27 mouse cellular contexts compared by ENCODE assay signal in the genomic region with DNA sequence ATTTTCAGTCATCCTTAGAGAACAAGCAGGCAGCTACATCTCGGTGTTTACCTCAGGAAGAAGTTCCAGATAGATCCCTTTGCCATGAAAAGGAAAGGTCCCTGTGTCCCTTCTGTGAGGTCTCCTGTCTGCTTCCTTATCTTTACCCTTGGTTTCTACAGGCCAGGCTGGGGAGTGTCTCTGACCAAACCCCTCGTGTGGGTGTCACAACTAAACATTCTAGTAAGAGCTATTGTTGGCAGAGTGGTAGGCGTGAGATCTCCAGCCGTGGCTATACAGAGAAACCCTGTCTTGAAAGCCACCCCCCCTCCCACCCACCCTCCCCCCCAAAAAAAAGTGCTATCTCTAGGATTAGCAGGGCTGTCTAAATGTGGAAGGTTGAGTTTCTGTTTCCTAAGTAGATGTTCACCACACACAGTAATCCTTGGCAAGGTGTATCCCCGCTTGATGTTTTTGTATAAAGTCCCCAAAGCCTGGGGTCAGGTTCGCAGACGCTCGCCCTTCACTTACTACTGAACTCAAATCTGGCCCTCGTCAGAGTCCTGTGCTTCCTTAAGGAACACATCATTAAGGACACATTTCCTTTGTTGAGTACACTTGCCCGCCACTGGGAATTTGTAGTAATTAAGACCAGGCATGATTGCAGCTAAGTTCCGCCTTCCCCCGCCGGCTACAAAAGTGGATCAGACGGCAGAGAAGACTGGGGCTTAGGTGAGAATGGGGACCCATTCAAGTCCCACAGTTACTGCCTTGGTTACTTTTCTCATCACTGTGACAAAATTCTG.
DNase-seq lines count a peak whose midpoint lies in the region; ATAC-seq and TF ChIP-seq lines count a peak whose summit lies in the region.
"Had no signal": no experiment of that assay in that cellular context is flagged by ENCODE, and none has a peak within 500 bp of the region (broad histone marks: within the 10 kb centered on the region; RNA-seq: fewer than 3 reads in every experiment).

No protein-coding gene starts in this region.

- no peaks in the 10 kb centered on the region for H3K9me3 ChIP-seq in lung, postnatal 0 days (ENCODE audit: low read length)
- H3K9me3 ChIP-seq in limb, embryonic 10.5 days (replicated peaks), result no peaks in the 10 kb centered on the region
- H3K9me3 ChIP-seq in neural tube, embryonic 15.5 days (replicated peaks), result no peaks in the 10 kb centered on the region
- H3K9me3 ChIP-seq in forebrain, embryonic 16.5 days (ENCODE audit: control insufficient read depth, low read length), result no peaks in the 10 kb centered on the region; the same call in 1 of the 2 replicates
- H3K9me3 ChIP-seq: embryonic facial prominence, embryonic 12.5 days; G1E; heart, embryonic 15.5 days; hindbrain, embryonic 15.5 days; intestine, embryonic 15.5 days; limb, embryonic 15.5 days; megakaryocyte, embryonic 14.5 days; midbrain, embryonic 13.5 days had no signal

- H3K27ac ChIP-seq in gastrocnemius, adult 2 months, result peak overlapping the region; percentile 54; the same call in 1 of the 2 replicates
- 0 out of 2 replicates have a peak overlapping the region, but pooled peaks have one; percentile 2 for H3K27ac ChIP-seq in lung, postnatal 0 days (ENCODE audit: low read length)
- peak overlapping the region; percentile 76 for H3K27ac ChIP-seq in limb, embryonic 10.5 days
- H3K27ac ChIP-seq in neural tube, embryonic 15.5 days (replicated peaks), result no peak overlapping the region
- H3K27ac ChIP-seq in forebrain, embryonic 16.5 days (ENCODE audit: low read length), result no peak overlapping the region
- H3K27ac ChIP-seq: embryonic facial prominence, embryonic 12.5 days; heart, embryonic 15.5 days; hindbrain, embryonic 15.5 days; intestine, embryonic 15.5 days; layer of hippocampus, adult 2 months; limb, embryonic 15.5 days; liver, embryonic 14.5 days; midbrain, embryonic 13.5 days had no signal

- H3K27me3 ChIP-seq in lung, postnatal 0 days (replicated peaks; ENCODE audit: insufficient read depth, low read length), result no peaks in the 10 kb centered on the region
- no peaks in the 10 kb centered on the region for H3K27me3 ChIP-seq in limb, embryonic 10.5 days (ENCODE audit: low read depth, poor library complexity, severe bottlenecking)
- H3K27me3 ChIP-seq in neural tube, embryonic 15.5 days (replicated peaks), result no peaks in the 10 kb centered on the region
- H3K27me3 ChIP-seq in forebrain, embryonic 16.5 days (replicated peaks; ENCODE audit: control insufficient read depth, insufficient read depth, low read length), result no peaks in the 10 kb centered on the region
- H3K27me3 ChIP-seq: CH12.LX; embryonic facial prominence, embryonic 12.5 days; heart, embryonic 15.5 days; hindbrain, embryonic 15.5 days; intestine, embryonic 15.5 days; limb, embryonic 15.5 days; megakaryocyte, embryonic 14.5 days; midbrain, embryonic 13.5 days had no signal

- no peaks in the 10 kb centered on the region for H3K36me3 ChIP-seq in lung, postnatal 0 days (ENCODE audit: insufficient read depth, low read length)
- no peaks in the 10 kb centered on the region for H3K36me3 ChIP-seq in limb, embryonic 10.5 days
- H3K36me3 ChIP-seq in neural tube, embryonic 15.5 days, result no peaks in the 10 kb centered on the region
- H3K36me3 ChIP-seq in forebrain, embryonic 16.5 days (ENCODE audit: control insufficient read depth, insufficient read depth), result no peaks in the 10 kb centered on the region
- H3K36me3 ChIP-seq: embryonic facial prominence, embryonic 12.5 days; G1E; hindbrain, embryonic 15.5 days; intestine, embryonic 15.5 days; limb, embryonic 15.5 days; midbrain, embryonic 13.5 days had no signal

- no peak overlapping the region for H3K4me2 ChIP-seq in lung, postnatal 0 days (replicated peaks; ENCODE audit: low read depth, low read length)
- no peak overlapping the region for H3K4me2 ChIP-seq in neural tube, embryonic 15.5 days
- no peak overlapping the region for H3K4me2 ChIP-seq in forebrain, embryonic 16.5 days (ENCODE audit: low read length)
- H3K4me2 ChIP-seq: embryonic facial prominence, embryonic 12.5 days; heart, embryonic 15.5 days; hindbrain, embryonic 15.5 days; intestine, embryonic 15.5 days; limb, embryonic 15.5 days; midbrain, embryonic 13.5 days had no signal

- peaks cover 19% of the 10 kb centered on the region; the same call in 1 of the 2 replicates for H3K4me1 ChIP-seq in lung, postnatal 0 days (ENCODE audit: insufficient read depth, low read depth, low read length)
- peaks cover 33% of the 10 kb centered on the region for H3K4me1 ChIP-seq in limb, embryonic 10.5 days
- no peaks in the 10 kb centered on the region for H3K4me1 ChIP-seq in neural tube, embryonic 15.5 days
- no peaks in the 10 kb centered on the region for H3K4me1 ChIP-seq in forebrain, embryonic 16.5 days (replicated peaks; ENCODE audit: control insufficient read depth, insufficient read depth, low read length)
- H3K4me1 ChIP-seq: intestine, embryonic 15.5 days; midbrain, embryonic 13.5 days had no signal

- no peak for TF ChIP-seq EP300 in lung, postnatal 0 days (IDR thresholded peaks at IDR 0.05)

- WGBS in lung, postnatal 0 days, result 37% methylated on average over 14 of the region's 14 CpGs
- 30% methylated on average over 14 of the region's 14 CpGs for WGBS in limb, embryonic 10.5 days
- 64% methylated on average over 14 of the region's 14 CpGs for WGBS in neural tube, embryonic 15.5 days
- 53% methylated on average over 14 of the region's 14 CpGs for WGBS in forebrain, embryonic 16.5 days

- ATAC-seq in lung, postnatal 0 days, result peak; percentile 55; the same call in 1 of the 2 replicates
- no peak for ATAC-seq in neural tube, embryonic 15.5 days (ENCODE audit: low FRiP score)
- ATAC-seq in forebrain, embryonic 16.5 days, result no peak
- ATAC-seq: intestine, embryonic 15.5 days; midbrain, embryonic 13.5 days had no signal

- no peak for DNase-seq in gastrocnemius, adult 2 months
- no peak for DNase-seq in gastrocnemius, postnatal 4 days (ENCODE audit: low spot score in 2 of 2)
- DNase-seq in lung, postnatal 0 days (ENCODE audit: low spot score), result peak; percentile 63
- no peak for DNase-seq in lung, postnatal 36 days
- peak; percentile 62 for DNase-seq in limb, embryonic 10.5 days (ENCODE audit: low spot score)
- DNase-seq: adrenal gland, adult 2 months; cerebellum, adult 18-20 months; cerebellum, postnatal 14 days; gastrocnemius, postnatal 10 days; kidney, adult 8-10 months; kidney, postnatal 25 days; lung, postnatal 10 days; right cerebral cortex, postnatal 14 days; spleen, adult 18-20 months had no signal

- intact Hi-C loops in gastrocnemius, adult 2 months (cut with DNase I), result loop anchor here (10.0 kb wide), 1 partner anchor 160 kb away; no protein-coding TSS in a partner anchor

- no peak overlapping the region for H3K9ac ChIP-seq in lung, postnatal 0 days (replicated peaks; ENCODE audit: low read depth)
- no peak overlapping the region for H3K9ac ChIP-seq in neural tube, embryonic 15.5 days (replicated peaks)
- no peak overlapping the region for H3K9ac ChIP-seq in forebrain, embryonic 16.5 days (replicated peaks; ENCODE audit: low read depth, low read length)
- H3K9ac ChIP-seq: embryonic facial prominence, embryonic 12.5 days; heart, embryonic 15.5 days; hindbrain, embryonic 15.5 days; intestine, embryonic 15.5 days; limb, embryonic 15.5 days; liver, embryonic 14.5 days; midbrain, embryonic 13.5 days had no signal

- no peak overlapping the region for H3K4me3 ChIP-seq in gastrocnemius, adult 2 months
- H3K4me3 ChIP-seq in lung, postnatal 0 days (ENCODE audit: low read depth, low read length), result no peak overlapping the region
- no peak overlapping the region for H3K4me3 ChIP-seq in limb, embryonic 10.5 days
- H3K4me3 ChIP-seq in neural tube, embryonic 15.5 days (replicated peaks), result no peak overlapping the region
- H3K4me3 ChIP-seq in forebrain, embryonic 16.5 days (replicated peaks; ENCODE audit: low read length), result no peak overlapping the region
- H3K4me3 ChIP-seq: embryonic facial prominence, embryonic 12.5 days; heart, embryonic 15.5 days; hindbrain, embryonic 15.5 days; intestine, embryonic 15.5 days; layer of hippocampus, adult 2 months; limb, embryonic 15.5 days; megakaryocyte, embryonic 14.5 days; midbrain, embryonic 13.5 days had no signal

- TF ChIP-seq CTCF in gastrocnemius, adult 2 months (IDR thresholded peaks at IDR 0.05), result no peak
- no peak for TF ChIP-seq CTCF in lung, postnatal 0 days (IDR thresholded peaks at IDR 0.05)

Comparison
In these comparisons a context has a peak if more than half of its experiments do, and no peak if none do; other contexts are left out.
1. DNase-seq: peak in lung, postnatal 0 days (single experiment) and limb, embryonic 10.5 days (single experiment); none in gastrocnemius, adult 2 months (single experiment), gastrocnemius, postnatal 4 days (0 of 2) and lung, postnatal 36 days (single experiment).
2. H3K27ac ChIP-seq: peak in gastrocnemius, adult 2 months (single experiment), lung, postnatal 0 days (single experiment) and limb, embryonic 10.5 days (single experiment); none in neural tube, embryonic 15.5 days (single experiment) and forebrain, embryonic 16.5 days (single experiment).